ENCODE assay signal across 17 mouse cellular contexts in the genomic region with DNA sequence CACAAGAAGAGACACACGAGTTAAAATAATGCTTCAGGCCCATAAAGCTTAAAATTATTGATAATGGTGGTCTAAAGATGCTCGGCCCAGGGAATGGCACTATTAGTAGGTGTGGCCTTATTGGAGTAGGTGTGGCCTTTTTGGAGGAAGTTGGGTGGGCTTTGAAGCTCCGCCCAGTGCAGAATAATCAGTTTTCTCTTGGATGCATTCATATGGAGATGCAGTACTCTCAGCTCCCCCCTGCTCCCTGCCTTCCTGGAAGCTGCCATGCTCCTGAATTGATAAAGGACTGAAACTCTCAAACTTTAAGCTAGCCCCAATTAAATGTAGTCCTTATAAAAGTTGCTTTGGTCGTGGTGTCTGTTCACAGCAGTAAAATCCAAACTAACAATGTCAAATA.
"Had no signal": no experiment of that assay in that cellular context is flagged by ENCODE, and none has a peak within 500 bp of the region (broad histone marks: within the 10 kb centered on the region; RNA-seq: fewer than 3 reads in every experiment).

No protein-coding gene starts in this region.

- H3K9me3 ChIP-seq: lung, embryonic 15.5 days; midbrain, embryonic 12.5 days; neural tube, embryonic 12.5 days had no signal

- H3K4me2 ChIP-seq: lung, embryonic 15.5 days; midbrain, embryonic 12.5 days; neural tube, embryonic 12.5 days had no signal

- H3K9ac ChIP-seq: liver, postnatal 0 days; lung, embryonic 15.5 days; midbrain, embryonic 12.5 days; neural tube, embryonic 12.5 days had no signal

- H3K4me3 ChIP-seq: lung, embryonic 15.5 days; midbrain, embryonic 10.5 days; midbrain, embryonic 12.5 days; myocyte; neural tube, embryonic 12.5 days had no signal

- DNase-seq: liver, postnatal 0 days; lung, adult 2 months; lung, postnatal 4 days; midbrain, embryonic 14.5 days; right cerebral cortex, postnatal 25 days; right cerebral cortex, postnatal 4 days; spleen, adult 18-20 months; thymus, adult 18-20 months; thymus, postnatal 14 days; thymus, postnatal 36 days had no signal

- H3K27me3 ChIP-seq: lung, embryonic 15.5 days; midbrain, embryonic 12.5 days; neural tube, embryonic 12.5 days had no signal

- ATAC-seq: liver, postnatal 0 days; lung, postnatal 0 days; midbrain, embryonic 16.5 days had no signal

- H3K27ac ChIP-seq: lung, embryonic 15.5 days; midbrain, embryonic 10.5 days; midbrain, embryonic 12.5 days; neural tube, embryonic 12.5 days had no signal
